Mouse (Mus musculus): ENCODE results near the gene Eif4g1. TPM values are rescaled to one million over a fixed set of nuclear protein-coding genes. Genes with fewer than 3 reads are reported as not detected.

Eif4g1 gene
- polyA plus RNA-seq, 2 experiments, result 148 to 299 TPM

DNA sequence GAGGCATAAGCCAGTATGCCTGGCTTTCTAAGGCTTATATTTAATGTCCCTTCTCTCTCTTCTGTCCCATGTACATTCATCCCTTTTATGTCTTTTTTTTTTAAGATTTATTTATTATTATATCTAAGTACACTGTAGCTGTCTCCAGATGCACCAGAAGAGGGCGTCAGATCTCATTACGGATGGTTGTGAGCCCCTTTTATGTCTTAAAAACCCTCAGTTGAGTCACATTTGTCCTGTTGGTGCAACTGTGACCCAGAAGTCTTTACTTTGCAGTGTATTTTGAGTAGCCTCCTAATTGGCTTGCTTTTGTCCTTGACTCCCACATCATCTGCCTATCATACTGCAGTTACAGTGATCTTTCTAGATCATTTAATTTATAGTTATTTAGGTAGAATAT, 14.8 kb upstream of the Eif4g1 start:
- Histone ChIP-seq H3K27ac (replicated peaks; ENCODE audit: low read depth, low read length) (no peak overlapping the region), H3K9me3 (ENCODE audit: control insufficient read depth, low read length) (no peaks in the 10 kb centered on the region), H3K9ac (ENCODE audit: low read depth, low read length, severe bottlenecking) (no peak overlapping the region), H3K4me2 (replicated peaks; ENCODE audit: low read depth, low read length, severe bottlenecking) (no peak overlapping the region), H3K36me3 (ENCODE audit: control insufficient read depth, insufficient read depth, low read length) (peaks cover 46% of the 10 kb centered on the region), H3K4me3 (replicated peaks; ENCODE audit: low read length) (no peak overlapping the region), H3K27me3 (ENCODE audit: control insufficient read depth, insufficient read depth, low read length) (no peaks in the 10 kb centered on the region), H3K4me1 (ENCODE audit: control insufficient read depth, insufficient read depth, low read length) (peaks cover 13% of the 10 kb centered on the region)
- no peak for DNase-seq (ENCODE audit: low spot score)
- no peak for ATAC-seq (ENCODE audit: low FRiP score, low read depth)
- no peak for TF ChIP-seq POLR2A (IDR thresholded peaks at IDR 0.05; ENCODE audit: borderline replicate concordance, extremely low read depth, insufficient read depth, insufficient read length)
- WGBS, result 59% methylated on average over 2 of the region's 2 CpGs

GRCm38 (mm10) chr16:20657661-20658060, 10.5 kb upstream of the Eif4g1 start:
- no peak for ATAC-seq (ENCODE audit: low FRiP score, low read depth)
- H3K36me3 ChIP-seq (ENCODE audit: control insufficient read depth, insufficient read depth, low read length), result peaks cover 88% of the 10 kb centered on the region

DNA sequence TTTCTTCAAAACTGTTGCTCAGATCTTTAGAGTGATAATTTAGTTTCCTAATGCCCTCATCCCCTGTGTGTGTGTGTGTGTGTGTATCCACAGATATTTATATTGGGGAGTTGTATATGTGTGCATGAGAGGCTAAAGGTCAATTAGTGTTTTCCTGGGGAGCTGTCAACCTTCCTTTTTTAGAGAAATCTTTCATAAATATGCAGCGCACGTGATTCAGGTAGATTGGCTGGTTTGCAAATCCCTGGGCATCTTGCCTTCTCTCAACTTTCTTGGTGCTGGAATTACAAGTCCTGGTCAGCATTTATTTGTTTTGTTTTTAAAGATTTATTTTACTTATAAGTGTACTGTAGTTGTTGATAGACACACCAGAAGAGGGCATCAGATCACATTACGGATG, 2.2 kb downstream of the Eif4g1 start:
- Histone ChIP-seq H3K27me3 (ENCODE audit: control insufficient read depth, insufficient read depth, low read length) (no peaks in the 10 kb centered on the region), H3K27ac (replicated peaks; ENCODE audit: low read depth, low read length) (no peak overlapping the region), H3K4me3 (replicated peaks; ENCODE audit: low read length) (no peak overlapping the region), H3K4me2 (replicated peaks; ENCODE audit: low read depth, low read length, severe bottlenecking) (no peak overlapping the region), H3K4me1 (ENCODE audit: control insufficient read depth, insufficient read depth, low read length) (peaks cover 14% of the 10 kb centered on the region), H3K9ac (ENCODE audit: low read depth, low read length, severe bottlenecking) (no peak overlapping the region), H3K9me3 (ENCODE audit: control insufficient read depth, low read length) (no peaks in the 10 kb centered on the region), H3K36me3 (ENCODE audit: control insufficient read depth, insufficient read depth, low read length) (peaks cover 12% of the 10 kb centered on the region)
- ATAC-seq (ENCODE audit: low FRiP score, low read depth) (no peak), DNase-seq (ENCODE audit: low spot score) (no peak)
- WGBS, result 89% methylated on average over 3 of the region's 3 CpGs
- TF ChIP-seq POLR2A (IDR thresholded peaks at IDR 0.05; ENCODE audit: borderline replicate concordance, extremely low read depth, insufficient read depth, insufficient read length), result no peak

More at GRCm38 (mm10) chr16:20657661-20658060, 10.5 kb upstream of the Eif4g1 start:
- DNase-seq (ENCODE audit: low spot score), result no peak
- WGBS, result 90% methylated on average over 4 of the region's 4 CpGs
- Histone ChIP-seq H3K9me3 (ENCODE audit: control insufficient read depth, low read length) (no peaks in the 10 kb centered on the region), H3K27me3 (ENCODE audit: control insufficient read depth, insufficient read depth, low read length) (no peaks in the 10 kb centered on the region), H3K4me3 (replicated peaks; ENCODE audit: low read length) (no peak overlapping the region), H3K4me2 (replicated peaks; ENCODE audit: low read depth, low read length, severe bottlenecking) (no peak overlapping the region), H3K4me1 (ENCODE audit: control insufficient read depth, insufficient read depth, low read length) (peaks cover 5% of the 10 kb centered on the region; the same call in 1 of the 2 replicates), H3K27ac (replicated peaks; ENCODE audit: low read depth, low read length) (no peak overlapping the region), H3K9ac (ENCODE audit: low read depth, low read length, severe bottlenecking) (no peak overlapping the region)
- no peak for TF ChIP-seq POLR2A (IDR thresholded peaks at IDR 0.05; ENCODE audit: borderline replicate concordance, extremely low read depth, insufficient read depth, insufficient read length)

DNA sequence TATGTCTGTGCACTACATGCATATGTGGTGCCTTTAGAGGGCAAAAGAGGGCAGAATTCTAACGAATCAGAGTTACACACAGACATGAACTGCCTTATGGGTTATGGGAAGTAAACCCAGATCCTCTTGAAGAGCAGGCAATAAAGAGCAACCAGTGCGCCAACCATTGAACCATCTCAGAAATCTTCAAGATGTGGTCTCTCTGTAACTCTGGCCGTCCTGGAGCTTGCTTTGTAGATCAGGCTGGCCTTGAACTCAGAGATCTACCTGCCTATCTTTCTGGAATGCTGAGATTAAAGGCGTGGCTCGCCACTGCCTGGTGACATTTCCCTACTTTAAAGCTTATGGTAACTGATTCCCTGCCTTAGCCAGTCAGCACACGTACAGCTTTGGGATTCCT, 3.8 kb downstream of the Eif4g1 start:
- WGBS, result 19% methylated on average over 6 of the region's 6 CpGs
- H3K4me2 ChIP-seq (replicated peaks; ENCODE audit: low read depth, low read length, severe bottlenecking), result peak overlapping the region; percentile 83; the same call in 1 of the 2 replicates
- H3K4me1 ChIP-seq (ENCODE audit: control insufficient read depth, insufficient read depth, low read length), result peaks cover 17% of the 10 kb centered on the region
- no peak overlapping the region for H3K9ac ChIP-seq (ENCODE audit: low read depth, low read length, severe bottlenecking)
- no peak for ATAC-seq (ENCODE audit: low FRiP score, low read depth)
- H3K27ac ChIP-seq (replicated peaks; ENCODE audit: low read depth, low read length), result no peak overlapping the region
- DNase-seq (ENCODE audit: low spot score), result no peak
- H3K27me3 ChIP-seq (ENCODE audit: control insufficient read depth, insufficient read depth, low read length), result no peaks in the 10 kb centered on the region
- TF ChIP-seq POLR2A (IDR thresholded peaks at IDR 0.05; ENCODE audit: borderline replicate concordance, extremely low read depth, insufficient read depth, insufficient read length), result no peak
- peaks cover 28% of the 10 kb centered on the region for H3K36me3 ChIP-seq (ENCODE audit: control insufficient read depth, insufficient read depth, low read length)
- peak overlapping the region; percentile 96; the same call in 1 of the 2 replicates for H3K4me3 ChIP-seq (replicated peaks; ENCODE audit: low read length)
- no peaks in the 10 kb centered on the region for H3K9me3 ChIP-seq (ENCODE audit: control insufficient read depth, low read length)

DNA sequence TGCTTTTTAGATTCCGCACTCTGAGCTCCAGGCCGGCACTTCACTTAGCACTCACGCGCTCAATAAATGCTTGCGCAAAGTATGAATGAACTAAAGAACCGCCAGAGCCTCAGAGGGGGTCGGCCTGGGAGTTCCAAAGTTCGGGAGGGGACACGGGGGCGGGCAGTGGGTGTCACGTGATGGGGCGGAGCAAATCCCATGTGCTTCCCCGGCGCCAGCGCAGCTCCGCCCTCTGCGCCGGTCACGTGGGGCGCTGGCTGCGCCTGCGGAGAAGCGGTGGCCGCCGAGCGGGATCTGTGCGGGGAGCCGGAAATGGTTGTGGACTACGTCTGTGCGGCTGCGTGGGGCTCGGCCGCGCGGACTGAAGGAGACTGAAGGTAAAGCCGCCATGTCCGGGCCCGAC, 4.4 kb downstream of the Eif4g1 start:
- peak overlapping the region; percentile 95 for H3K9ac ChIP-seq (ENCODE audit: low read depth, low read length, severe bottlenecking)
- DNase-seq (ENCODE audit: low spot score) (peak; percentile 95), ATAC-seq (ENCODE audit: low FRiP score, low read depth) (peak; percentile 97)
- WGBS, result under 1% methylated on average over 23 of the region's 38 CpGs
- no peaks in the 10 kb centered on the region for H3K9me3 ChIP-seq (ENCODE audit: control insufficient read depth, low read length)
- H3K4me3 ChIP-seq (replicated peaks; ENCODE audit: low read length), result peak overlapping the region; percentile 96
- peaks cover 34% of the 10 kb centered on the region for H3K36me3 ChIP-seq (ENCODE audit: control insufficient read depth, insufficient read depth, low read length)
- H3K27ac ChIP-seq (replicated peaks; ENCODE audit: low read depth, low read length), result peak overlapping the region; percentile 95
- peaks cover 17% of the 10 kb centered on the region for H3K4me1 ChIP-seq (ENCODE audit: control insufficient read depth, insufficient read depth, low read length)
- H3K4me2 ChIP-seq (replicated peaks; ENCODE audit: low read depth, low read length, severe bottlenecking), result peak overlapping the region; percentile 83
- 0 out of 2 replicates have a peak, but pooled peaks have one; percentile 25 for TF ChIP-seq POLR2A (IDR thresholded peaks at IDR 0.05; ENCODE audit: borderline replicate concordance, extremely low read depth, insufficient read depth, insufficient read length)
- H3K27me3 ChIP-seq (ENCODE audit: control insufficient read depth, insufficient read depth, low read length), result no peaks in the 10 kb centered on the region

Data from limb, embryonic 14.5 days (tissue).